8 mouse cellular contexts compared by ENCODE assay signal in the genomic region with DNA sequence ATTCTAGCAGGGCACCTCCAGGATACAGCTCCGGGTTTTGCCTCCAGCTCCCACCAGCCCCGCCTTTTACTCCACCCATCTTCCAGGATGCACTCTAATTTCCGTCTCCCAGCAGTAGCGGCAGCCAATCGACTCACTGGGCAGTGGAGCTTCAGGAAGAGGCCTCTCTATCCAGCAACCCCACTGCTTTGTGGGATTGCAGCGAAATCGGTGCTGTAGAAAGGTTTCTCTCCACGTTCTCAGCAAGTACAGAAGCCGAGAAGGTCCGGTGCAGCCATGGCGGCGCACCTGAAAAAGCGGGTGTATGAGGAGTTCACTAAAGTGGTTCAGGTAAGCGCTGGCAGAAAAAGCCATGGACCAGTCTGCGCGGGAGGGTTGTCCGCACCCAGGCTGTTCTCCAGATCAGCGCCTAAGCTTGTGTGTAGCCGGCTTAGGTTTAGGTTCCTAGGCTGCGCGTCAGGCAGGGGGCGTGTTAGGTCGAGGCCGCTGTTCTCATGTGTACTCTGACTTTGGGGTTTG. TPM values are rescaled to one million over a fixed set of nuclear protein-coding genes. Genes with fewer than 3 reads are reported as not detected.
DNase-seq lines count a peak whose midpoint lies in the region; ATAC-seq and TF ChIP-seq lines count a peak whose summit lies in the region.

A gene (plus strand): TSS at position 136 of the 519 bp plus-strand sequence.

- intact Hi-C loops in heart, postnatal 25 days (cut with DNase I), result loop anchor here (2.0 to 10.0 kb wide), 4 partner anchors 98 to 506 kb away; a partner anchor contains a TSS

- H3K9me3 ChIP-seq in ES-E14 (ENCODE audit: control insufficient read depth, insufficient read depth, low read depth, low read length), result no peaks in the 10 kb centered on the region
- H3K9me3 ChIP-seq in forebrain, embryonic 15.5 days, result no peaks in the 10 kb centered on the region

- H3K27me3 ChIP-seq in forebrain, embryonic 15.5 days, result no peaks in the 10 kb centered on the region

- H3K4me2 ChIP-seq in forebrain, embryonic 15.5 days (replicated peaks), result peak within 1 kb of the TSS; percentile 79

- H3K9ac ChIP-seq in ES-E14 (ENCODE audit: insufficient read depth, low read depth, low read length, poor library complexity, severe bottlenecking), result peak within 1 kb of the TSS; percentile 89
- H3K9ac ChIP-seq in forebrain, embryonic 15.5 days (replicated peaks), result peak within 1 kb of the TSS; percentile 71

- in situ Hi-C loops in ES-E14 (cut with MboI; ENCODE audit: low sequenced_read_pairs in 2 of 2, unreplicated experiment in 2 of 2), result no loop called here

- peak within 1 kb of the TSS; percentile 89 to 98 for H3K4me3 ChIP-seq in ES-E14 (ENCODE audit: insufficient read depth in 1 of 2, low read depth in 1 of 2, low read length in 2 of 2, poor library complexity in 1 of 2, severe bottlenecking in 1 of 2)
- H3K4me3 ChIP-seq in forebrain, embryonic 15.5 days, result peak within 1 kb of the TSS; percentile 71
- H3K4me3 ChIP-seq in lung, adult 2 months (replicated peaks; ENCODE audit: extremely low read depth, low read depth, low read length), result peak within 1 kb of the TSS; percentile 92

- H3K4me1 ChIP-seq in ES-E14 (ENCODE audit: control insufficient read depth in 2 of 2, insufficient read depth in 2 of 2, low read length in 2 of 2, poor library complexity in 1 of 2), result no peaks in the 10 kb centered on the region; a peak in 1 of 4 replicates
- peaks cover 25% of the 10 kb centered on the region for H3K4me1 ChIP-seq in forebrain, embryonic 15.5 days
- H3K4me1 ChIP-seq in lung, adult 2 months (ENCODE audit: control insufficient read depth, insufficient read depth, low read length), result peaks cover 5% of the 10 kb centered on the region

- TF ChIP-seq POLR2A in lung, adult 2 months (IDR thresholded peaks at IDR 0.05; ENCODE audit: borderline replicate concordance, extremely low read depth, low read depth, low read length), result peak; percentile 35; the same call in 1 of the 2 replicates

- DNase-seq in ES-E14 (ENCODE audit: low read depth, low spot score), result peak; percentile 91
- DNase-seq in cerebellum, adult 11-12 months, result peak; percentile 94
- peak; percentile 88 for DNase-seq in heart, postnatal 25 days (ENCODE audit: low spot score)
- DNase-seq in layer of hippocampus, adult 18-20 months (ENCODE audit: low spot score in 2 of 2), result peak; percentile 94 to 97
- peak; percentile 86 for DNase-seq in lung, adult 2 months
- peak; percentile 82 to 89 for DNase-seq in thymus, adult 18-20 months

- WGBS in forebrain, embryonic 15.5 days, result under 1% methylated on average over 24 of the region's 24 CpGs
- under 1% methylated on average over 24 of the region's 24 CpGs for WGBS in lung, adult 2 months

- no peak for TF ChIP-seq CTCF in lung, adult 2 months (IDR thresholded peaks at IDR 0.05; ENCODE audit: insufficient read depth, low read length)

- ATAC-seq in forebrain, embryonic 15.5 days (replicated peaks), result peak; percentile 100
- ATAC-seq in neutrophil, adult 5-6 weeks (ENCODE audit: extremely low read depth, insufficient number of reproducible peaks, low FRiP score, poor library complexity, severe bottlenecking), result peak; percentile 86

- peaks cover 7% of the 10 kb centered on the region for H3K36me3 ChIP-seq in ES-E14 (ENCODE audit: control insufficient read depth, insufficient read depth, low read length, poor library complexity, severe bottlenecking)
- peaks cover 12% of the 10 kb centered on the region for H3K36me3 ChIP-seq in forebrain, embryonic 15.5 days

- H3K27ac ChIP-seq in ES-E14 (ENCODE audit: insufficient read depth, low read depth, low read length, poor library complexity, severe bottlenecking), result no peak within 1 kb of the TSS
- peak within 1 kb of the TSS; percentile 82 for H3K27ac ChIP-seq in forebrain, embryonic 15.5 days (replicated peaks)

TF ChIP-seq in ES-E14, 5 proteins besides CTCF, POLR2A, EP300 and RAD21:
- TF ChIP-seq ZC3H11A (IDR thresholded peaks at IDR 0.05; ENCODE audit: borderline replicate concordance, low read depth, low read length) (no peak), ZNF384 (IDR thresholded peaks at IDR 0.05; ENCODE audit: low read depth, low read length) (no peak), MAFK (IDR thresholded peaks at IDR 0.05; ENCODE audit: insufficient read depth, low read depth, low read length) (no peak), HCFC1 (IDR thresholded peaks at IDR 0.05; ENCODE audit: borderline replicate concordance, insufficient read depth, low read length) (peak; percentile 78; the same call in 1 of the 2 replicates), CHD2 (IDR thresholded peaks at IDR 0.05; ENCODE audit: low read depth, low read length) (no peak)

RNA-seq across cellular contexts. Expression of the gene that starts here (rescaled TPM):
- total RNA-seq in ES-E14 (2012; rRNA removed), result 63.4 and 64.2 TPM in 2 replicates
- polyA plus RNA-seq in forebrain, embryonic 15.5 days (2015; fragmentation: Nextera tagmentation; extraction: Ambion mirVana), result 46.8 and 46.9 TPM in 2 replicates
- 10 to 100 TPM; 41.5 to 44.9 TPM for total RNA-seq in heart, postnatal 25 days (2021)
- total RNA-seq in layer of hippocampus, adult 18-20 months (2021), result 10 to 100 TPM; 31.0 to 34.6 TPM
- polyA plus RNA-seq in lung, adult 2 months (2012; rRNA removed), result 52.7 and 69.7 TPM in 2 replicates
- total RNA-seq in neutrophil, adult 5-6 weeks (2017), result 68.8 and 73.8 TPM in 2 replicates
